Mouse (Mus musculus) C2C12 (cell line): ENCODE data around the gene Enpp6.

Experiments
- CTCF ChIP-seq: IDR thresholded peaks from one replicate; pipeline ENCODE4 v1.5.1; 2011; ENCODE audit not compliant: control insufficient read depth, insufficient read depth, insufficient read length
- MYOD1 ChIP-seq: IDR thresholded peaks from one replicate; pipeline ENCODE4 v1.6.1; 2011; ENCODE audit warnings: low read depth; ENCODE audit not compliant: control insufficient read depth, insufficient read length
- MYOG ChIP-seq: IDR thresholded peaks from one replicate; pipeline ENCODE4 v1.6.1; 2011; ENCODE audit not compliant: control insufficient read depth, insufficient read length; ENCODE audit errors: extremely low read depth

GRCm38 (mm10) chr8:47133381-47133780 lies 146.7 kb downstream of the Enpp6 start:
- TF ChIP-seq MYOG (no peak), CTCF (no peak), MYOD1 (no peak)
